Mouse (Mus musculus) left cerebral cortex, adult 2 months (tissue): Measurements from ENCODE around the gene Fcgr1. TPM values are rescaled to one million over a fixed set of nuclear protein-coding genes. Genes with fewer than 3 reads are reported as not detected.

ENCODE experiments used
- DNase-seq, 2 experiments: peaks; one replicate each; pipeline ENCODE4 v3.0.0; 2021 to 2022; ENCODE audit warnings: low spot score in 2 of 2, mixed read lengths in 1 of 2; ENCODE audit errors: extremely low spot score in 1 of 2
- H3K27ac ChIP-seq: fragments of 200-600 bp; 2 replicates; pipeline ENCODE4 v1.8.1; 2022
- H3K4me3 ChIP-seq: fragments of 200-600 bp; 2 replicates; pipeline ENCODE4 v1.8.1; 2022
- CTCF ChIP-seq: fragments of 200-600 bp; IDR thresholded peaks from 2 replicates; pipeline ENCODE4 v1.8.1; 2022; ENCODE audit warnings: antibody characterized with exemption, mild to moderate bottlenecking, moderate library complexity
- intact Hi-C: fragments of 180-260 bp; cut with DNase I; formaldehyde crosslinking; loops from one replicate; pipeline ENCODE4 v1.15.1; 2025
- total RNA-seq, 2 experiments: library from RNA; stranded (reverse); gene quantifications; 2 replicates each; pipeline ENCODE4 v1.2.3; 2021

The Fcgr1 gene
- total RNA-seq, 2 experiments from 2014 or later = 2.0 to 2.7 TPM

- intact Hi-C loops = no loop called here
- H3K4me3 ChIP-seq = peak overlapping the region; percentile 53; the same call in 1 of the 2 replicates
- no peak for TF ChIP-seq CTCF
- peak overlapping the region; percentile 89 for H3K27ac ChIP-seq
- DNase-seq = no peak
These were observed 26.2 kb downstream of the Fcgr1 start for GRCm38 (mm10) chr3:96267541-96267940.

- DNase-seq = no peak
- no peak overlapping the region for H3K4me3 ChIP-seq
- intact Hi-C loops = no loop called here
- no peak for TF ChIP-seq CTCF
- H3K27ac ChIP-seq = no peak overlapping the region
These were observed 27.5 kb downstream of the Fcgr1 start for GRCm38 (mm10) chr3:96266132-96266710.

- DNase-seq = no peak
- Histone ChIP-seq H3K4me3 (no peak overlapping the region; the same call in 1 of the 2 replicates), H3K27ac (peak overlapping the region; percentile 94)
- TF ChIP-seq CTCF = no peak
- intact Hi-C loops = loop anchor here (5.0 kb wide), 1 partner anchor 207 kb away; the partner anchor contains the start of gene Vps45
These were observed 29.3 kb downstream of the Fcgr1 start for GRCm38 (mm10) chr3:96264404-96264949.

- peak; percentile 38 for DNase-seq
- Histone ChIP-seq H3K27ac (peak overlapping the region; percentile 94), H3K4me3 (peak overlapping the region; percentile 83)
- TF ChIP-seq CTCF = no peak
- intact Hi-C loops = loop anchor here (1.0 to 5.0 kb wide), 3 partner anchors 23 to 206 kb away; partner anchors contain the start of genes Hist2h2aa2, Hist2h2ac, Hist2h2be and Vps45
These were observed 30.0 kb downstream of the Fcgr1 start for GRCm38 (mm10) chr3:96263558-96264403.

- TF ChIP-seq CTCF = peak; percentile 75
- peak; percentile 95 to 96 for DNase-seq
- peak within 1 kb of the TSS; percentile 94 for H3K27ac ChIP-seq
- peak within 1 kb of the TSS; percentile 83 for H3K4me3 ChIP-seq
- intact Hi-C loops = loop anchor here (1.0 to 5.0 kb wide), 4 partner anchors 23 to 206 kb away; partner anchors contain the start of genes Hist2h2aa2, Hist2h2ac, Hist2h2be and Vps45
These were observed 30.7 kb downstream of the Fcgr1 start, which contains the start of gene Hist2h4 for GRCm38 (mm10) chr3:96262979-96263550. Hist2h4 (minus strand) TSS chr3:96263311.

GRCm38 (mm10) chr3:96262216-96262875 lies 31.4 kb downstream of the Fcgr1 start:
- intact Hi-C loops = loop anchor here (1.0 to 5.0 kb wide), 3 partner anchors 42 to 205 kb away; partner anchors contain the start of genes Hist2h2ac, Hist2h2be and Vps45
- no peak for TF ChIP-seq CTCF

GRCm38 (mm10) chr3:96261623-96262022 lies 32.1 kb downstream of the Fcgr1 start:
- intact Hi-C loops = loop anchor here (1.0 to 5.0 kb wide), 3 partner anchors 41 to 204 kb away; partner anchors contain the start of genes Hist2h2ac, Hist2h2be and Vps45
- TF ChIP-seq CTCF = peak; percentile 9; the same call in 1 of the 2 replicates
- Histone ChIP-seq H3K4me3 (peak overlapping the region; percentile 83), H3K27ac (peak overlapping the region; percentile 94)
- DNase-seq = no peak

More at GRCm38 (mm10) chr3:96262216-96262875, 31.4 kb downstream of the Fcgr1 start:
- Histone ChIP-seq H3K4me3 (peak overlapping the region; percentile 83), H3K27ac (peak overlapping the region; percentile 94)
- DNase-seq = peak; percentile 72 to 76

- intact Hi-C loops = loop anchor here (5.0 kb wide), 1 partner anchor 203 kb away; the partner anchor contains the start of gene Vps45
- H3K4me3 ChIP-seq = no peak overlapping the region
- no peak for TF ChIP-seq CTCF
- no peak for DNase-seq
- no peak overlapping the region for H3K27ac ChIP-seq
These were observed 33.5 kb downstream of the Fcgr1 start for GRCm38 (mm10) chr3:96260220-96260619.

GRCm38 (mm10) chr3:96257190-96257589 lies 36.6 kb downstream of the Fcgr1 start:
- Histone ChIP-seq H3K4me3 (no peak overlapping the region), H3K27ac (no peak overlapping the region)
- intact Hi-C loops = no loop called here
- no peak for DNase-seq
- no peak for TF ChIP-seq CTCF

GRCm38 (mm10) chr3:96255926-96256593 lies 37.7 kb downstream of the Fcgr1 start:
- Histone ChIP-seq H3K27ac (no peak overlapping the region), H3K4me3 (no peak overlapping the region)
- intact Hi-C loops = no loop called here
- DNase-seq = no peak
- TF ChIP-seq CTCF = no peak
